Mouse (Mus musculus): Measurements from ENCODE around the gene Arntl. TPM values are rescaled to one million over a fixed set of nuclear protein-coding genes. Genes with fewer than 3 reads are reported as not detected.

The Arntl gene
- polyA plus RNA-seq, 1 experiment from 2014 or later = 9.0 TPM

DNA sequence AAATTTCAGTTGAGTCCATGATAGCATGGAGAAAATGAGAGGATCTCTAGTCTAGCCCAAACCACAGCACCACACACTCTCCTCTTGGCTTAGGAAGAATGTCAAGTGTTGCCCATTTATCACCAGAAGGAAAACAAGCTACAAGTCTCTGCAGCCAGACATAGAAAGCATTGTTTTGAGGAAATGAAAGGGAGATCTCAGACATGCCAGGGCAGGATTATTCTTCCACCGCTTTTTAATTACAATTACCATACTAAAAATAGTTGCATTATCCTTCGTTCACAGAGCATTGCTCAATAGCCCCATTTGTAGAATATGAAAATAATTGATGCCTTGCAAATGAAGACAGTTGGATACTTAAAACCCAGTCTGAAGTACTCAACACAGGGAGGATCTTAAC is 12.0 kb upstream of the Arntl start:
- 85% methylated on average over 2 of the region's 2 CpGs for WGBS
- Histone ChIP-seq H3K4me3 (ENCODE audit: low read depth, low read length) (no peak overlapping the region), H3K9ac (ENCODE audit: low read length) (no peak overlapping the region), H3K27ac (replicated peaks; ENCODE audit: low read depth, low read length) (no peak overlapping the region), H3K9me3 (ENCODE audit: control insufficient read depth, low read length) (no peaks in the 10 kb centered on the region), H3K36me3 (ENCODE audit: control insufficient read depth, insufficient read depth, low read length) (no peaks in the 10 kb centered on the region), H3K4me2 (ENCODE audit: low read depth, severe bottlenecking) (no peak overlapping the region), H3K27me3 (ENCODE audit: control insufficient read depth, insufficient read depth, low read length) (no peaks in the 10 kb centered on the region), H3K4me1 (ENCODE audit: control insufficient read depth, insufficient read depth, low read length) (peaks cover 3% of the 10 kb centered on the region; the same call in 1 of the 2 replicates)
- ATAC-seq (ENCODE audit: insufficient number of reproducible peaks, low FRiP score, low TSS enrichment, low read depth) (no peak), DNase-seq (ENCODE audit: low spot score) (no peak)

DNA sequence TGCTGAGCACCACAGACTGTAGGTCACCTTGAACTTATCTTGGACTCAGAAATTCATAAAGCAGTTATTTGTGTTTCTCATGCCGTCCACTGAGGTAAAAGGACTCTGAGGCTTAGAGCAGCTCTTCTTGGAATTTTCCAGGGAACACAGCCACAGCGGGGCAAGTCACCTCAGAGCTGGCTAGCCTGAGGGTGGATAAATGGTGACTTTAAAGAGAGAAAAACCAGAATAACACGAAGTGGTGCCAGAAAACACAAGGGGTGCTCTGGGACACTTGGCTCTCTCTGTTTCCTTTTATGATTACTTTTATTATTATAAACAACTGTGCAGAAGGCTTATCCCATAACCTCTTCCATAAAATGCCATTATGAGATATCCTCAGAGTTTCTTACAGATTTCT is 11.1 kb upstream of the Arntl start:
- Histone ChIP-seq H3K27me3 (ENCODE audit: control insufficient read depth, insufficient read depth, low read length) (no peaks in the 10 kb centered on the region), H3K4me1 (ENCODE audit: control insufficient read depth, insufficient read depth, low read length) (peaks cover 3% of the 10 kb centered on the region; the same call in 1 of the 2 replicates), H3K9me3 (ENCODE audit: control insufficient read depth, low read length) (no peaks in the 10 kb centered on the region), H3K9ac (ENCODE audit: low read length) (no peak overlapping the region), H3K27ac (replicated peaks; ENCODE audit: low read depth, low read length) (no peak overlapping the region), H3K4me3 (ENCODE audit: low read depth, low read length) (no peak overlapping the region), H3K36me3 (ENCODE audit: control insufficient read depth, insufficient read depth, low read length) (no peaks in the 10 kb centered on the region), H3K4me2 (ENCODE audit: low read depth, severe bottlenecking) (no peak overlapping the region)
- ATAC-seq (ENCODE audit: insufficient number of reproducible peaks, low FRiP score, low TSS enrichment, low read depth) (no peak), DNase-seq (ENCODE audit: low spot score) (no peak)
- 83% methylated on average over 3 of the region's 3 CpGs for WGBS

DNA sequence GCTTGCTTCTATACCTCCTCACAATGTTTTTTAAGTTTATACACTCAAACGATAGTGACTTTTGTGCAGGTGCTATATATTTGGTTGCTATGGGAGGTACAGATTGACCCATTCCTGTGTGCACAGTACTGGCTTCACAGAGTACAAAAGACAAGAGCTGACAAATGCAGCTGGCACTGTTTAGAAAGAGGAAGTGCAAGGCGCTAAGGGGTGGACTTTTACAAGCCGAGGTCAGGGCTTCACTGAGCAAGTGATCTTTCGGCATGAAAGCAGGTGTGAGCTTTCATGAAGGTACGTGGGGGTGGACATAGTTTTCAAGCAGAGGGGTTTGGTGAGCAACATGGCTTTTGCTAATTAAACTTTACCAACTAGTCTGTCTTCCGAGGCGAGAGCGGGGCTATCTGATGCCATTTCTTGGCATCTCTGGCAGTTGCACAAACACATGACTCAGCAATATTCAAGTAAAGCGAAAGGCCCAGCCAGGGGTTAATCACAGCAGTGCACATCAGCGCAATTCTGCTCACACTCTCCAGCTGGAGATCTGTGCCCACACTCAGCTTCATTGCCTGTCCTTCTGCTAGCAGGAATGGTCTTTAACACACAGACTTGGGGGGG is 10.0 kb upstream of the Arntl start:
- Histone ChIP-seq H3K27me3 (ENCODE audit: control insufficient read depth, insufficient read depth, low read length) (no peaks in the 10 kb centered on the region), H3K4me3 (ENCODE audit: low read depth, low read length) (no peak overlapping the region), H3K36me3 (ENCODE audit: control insufficient read depth, insufficient read depth, low read length) (no peaks in the 10 kb centered on the region), H3K4me1 (ENCODE audit: control insufficient read depth, insufficient read depth, low read length) (peaks cover 3% of the 10 kb centered on the region; the same call in 1 of the 2 replicates), H3K27ac (replicated peaks; ENCODE audit: low read depth, low read length) (no peak overlapping the region), H3K9ac (ENCODE audit: low read length) (no peak overlapping the region), H3K4me2 (ENCODE audit: low read depth, severe bottlenecking) (no peak overlapping the region), H3K9me3 (ENCODE audit: control insufficient read depth, low read length) (no peaks in the 10 kb centered on the region)
- peak; percentile 44 for DNase-seq (ENCODE audit: low spot score)
- no peak for ATAC-seq (ENCODE audit: insufficient number of reproducible peaks, low FRiP score, low TSS enrichment, low read depth)
- 26% methylated on average over 10 of the region's 10 CpGs for WGBS

DNA sequence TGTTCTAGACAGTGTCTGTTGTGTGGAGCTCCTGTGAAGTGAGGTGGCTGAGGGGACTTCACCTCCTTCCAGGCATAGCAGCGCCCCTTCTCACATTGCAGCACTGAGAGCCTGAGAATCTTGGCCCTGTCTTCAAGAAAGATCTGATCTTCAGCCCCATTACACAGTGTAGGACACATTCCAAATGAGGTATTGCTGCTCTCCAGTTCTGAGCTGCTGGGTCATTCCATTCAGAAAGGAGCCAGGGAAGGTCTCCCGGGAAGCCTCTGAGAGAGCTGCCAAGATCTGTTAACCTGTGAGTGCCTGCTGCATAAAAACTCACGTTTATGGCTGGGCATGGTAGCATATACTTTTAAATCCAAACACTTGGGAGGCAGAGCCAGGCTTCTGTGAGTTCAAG is 5.7 kb upstream of the Arntl start:
- WGBS = 60% methylated on average over 3 of the region's 3 CpGs
- H3K4me1 ChIP-seq (ENCODE audit: control insufficient read depth, insufficient read depth, low read length) = peaks cover 3% of the 10 kb centered on the region; the same call in 1 of the 2 replicates
- peaks cover 10% of the 10 kb centered on the region; the same call in 1 of the 2 replicates for H3K27me3 ChIP-seq (ENCODE audit: control insufficient read depth, insufficient read depth, low read length)
- DNase-seq (ENCODE audit: low spot score) (no peak), ATAC-seq (ENCODE audit: insufficient number of reproducible peaks, low FRiP score, low TSS enrichment, low read depth) (no peak)
- no peak overlapping the region for H3K4me2 ChIP-seq (ENCODE audit: low read depth, severe bottlenecking)
- no peak overlapping the region for H3K4me3 ChIP-seq (ENCODE audit: low read depth, low read length)
- no peak overlapping the region for H3K27ac ChIP-seq (replicated peaks; ENCODE audit: low read depth, low read length)
- H3K9ac ChIP-seq (ENCODE audit: low read length) = no peak overlapping the region
- no peaks in the 10 kb centered on the region for H3K9me3 ChIP-seq (ENCODE audit: control insufficient read depth, low read length)
- no peaks in the 10 kb centered on the region for H3K36me3 ChIP-seq (ENCODE audit: control insufficient read depth, insufficient read depth, low read length)

DNA sequence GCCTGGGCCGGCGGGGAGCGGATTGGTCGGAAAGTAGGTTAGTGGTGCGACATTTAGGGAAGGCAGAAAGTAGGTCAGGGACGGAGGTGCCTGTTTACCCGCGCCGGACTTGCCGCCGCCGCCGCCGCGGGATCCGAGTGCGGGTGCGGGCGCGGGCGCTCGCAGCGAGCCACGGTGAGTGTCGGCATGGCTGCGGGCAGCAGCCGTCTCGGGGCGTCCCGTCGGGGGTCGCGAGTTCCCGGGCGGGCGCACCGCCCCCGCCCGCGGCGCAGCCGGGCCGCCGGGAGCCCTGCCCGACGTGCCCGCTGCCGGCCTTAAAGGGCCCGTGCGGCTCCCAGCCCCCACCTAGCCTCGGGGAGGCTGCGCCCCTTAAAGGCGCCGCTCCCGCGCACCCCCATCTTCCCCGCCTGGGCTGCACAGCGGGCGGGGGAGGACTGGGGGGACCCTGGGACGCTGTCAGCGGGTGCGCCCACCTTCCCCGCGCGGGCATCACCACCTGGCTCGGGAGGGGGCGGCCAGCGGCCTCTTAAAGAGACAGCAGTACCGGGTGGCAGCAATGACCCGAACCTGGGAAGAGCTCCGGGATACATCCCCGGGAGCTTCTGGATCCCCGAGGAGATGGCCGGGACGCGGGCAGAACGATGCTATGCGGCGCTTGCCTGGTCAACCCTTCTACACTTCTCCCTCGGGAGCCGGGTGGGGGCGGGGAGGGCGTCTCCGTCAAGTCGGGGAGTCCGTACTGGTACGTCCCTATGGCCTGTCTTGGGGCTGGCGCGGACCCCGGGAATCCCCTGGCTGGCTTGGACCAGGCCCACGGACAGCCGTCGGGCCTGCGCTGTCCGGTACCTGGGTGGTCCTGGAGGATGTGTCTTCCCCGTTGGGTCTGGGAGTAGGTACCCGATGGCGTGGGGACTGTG is 464 bp downstream of the Arntl start:
- H3K4me2 ChIP-seq (ENCODE audit: low read depth, severe bottlenecking) = peak overlapping the region; percentile 83
- H3K9ac ChIP-seq (ENCODE audit: low read length) = peak overlapping the region; percentile 55
- H3K27me3 ChIP-seq (ENCODE audit: control insufficient read depth, insufficient read depth, low read length) = peaks cover 42% of the 10 kb centered on the region
- H3K36me3 ChIP-seq (ENCODE audit: control insufficient read depth, insufficient read depth, low read length) = no peaks in the 10 kb centered on the region
- H3K9me3 ChIP-seq (ENCODE audit: control insufficient read depth, low read length) = no peaks in the 10 kb centered on the region
- under 1% methylated on average over 67 of the region's 98 CpGs for WGBS
- H3K4me1 ChIP-seq (ENCODE audit: control insufficient read depth, insufficient read depth, low read length) = peaks cover 4% of the 10 kb centered on the region; the same call in 1 of the 2 replicates
- no peak overlapping the region; the same call in 1 of the 2 replicates for H3K27ac ChIP-seq (replicated peaks; ENCODE audit: low read depth, low read length)
- ATAC-seq (ENCODE audit: insufficient number of reproducible peaks, low FRiP score, low TSS enrichment, low read depth) = peak; percentile 44; the same call in 1 of the 2 replicates
- DNase-seq (ENCODE audit: low spot score) = peak; percentile 63
- H3K4me3 ChIP-seq (ENCODE audit: low read depth, low read length) = peak overlapping the region; percentile 73

DNA sequence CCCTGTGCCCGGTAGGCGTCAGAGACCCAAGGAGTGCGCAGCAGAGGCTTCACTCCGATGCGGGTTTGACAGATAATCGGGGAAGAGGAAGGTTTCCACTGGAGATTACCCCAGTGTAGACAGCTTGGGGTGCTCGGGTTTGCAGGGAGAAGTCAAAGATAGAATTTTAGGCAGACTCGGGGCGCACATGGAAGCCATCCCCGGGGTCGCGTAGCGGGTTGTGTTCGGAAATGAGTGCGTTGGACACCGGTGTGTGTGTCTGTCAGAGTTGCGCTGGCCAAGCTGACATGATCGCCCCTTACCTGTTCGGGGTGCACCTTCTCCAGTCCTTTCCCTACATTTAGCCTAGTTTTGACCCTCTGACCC is 1.1 kb downstream of the Arntl start:
- H3K27me3 ChIP-seq (ENCODE audit: control insufficient read depth, insufficient read depth, low read length) = peaks cover 42% of the 10 kb centered on the region
- no peak for ATAC-seq (ENCODE audit: insufficient number of reproducible peaks, low FRiP score, low TSS enrichment, low read depth)

DNA sequence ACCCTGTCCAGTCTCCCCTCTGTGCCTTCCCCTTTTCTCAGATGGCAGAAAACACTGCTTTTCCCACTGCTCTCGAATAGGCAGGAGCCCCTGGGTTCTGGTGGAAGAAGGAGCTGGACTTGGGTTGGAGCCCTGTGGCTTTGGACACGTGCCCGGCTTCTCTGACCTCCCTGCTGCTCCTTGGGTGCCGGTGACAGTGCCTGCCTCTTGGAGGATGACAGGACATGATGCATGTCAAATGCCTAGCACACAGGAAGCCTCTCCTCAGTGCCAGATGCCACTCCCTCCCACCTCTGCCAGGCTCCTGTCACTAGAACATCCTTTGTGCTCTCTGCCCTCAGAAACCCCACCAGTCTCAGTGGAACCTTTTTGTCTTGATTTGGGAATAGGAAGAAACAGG is 3.2 kb downstream of the Arntl start:
- no peak overlapping the region for H3K27ac ChIP-seq (replicated peaks; ENCODE audit: low read depth, low read length)
- no peak for ATAC-seq (ENCODE audit: insufficient number of reproducible peaks, low FRiP score, low TSS enrichment, low read depth)
- H3K9ac ChIP-seq (ENCODE audit: low read length) = no peak overlapping the region
- no peaks in the 10 kb centered on the region for H3K36me3 ChIP-seq (ENCODE audit: control insufficient read depth, insufficient read depth, low read length)
- no peak overlapping the region for H3K4me3 ChIP-seq (ENCODE audit: low read depth, low read length)
- H3K4me2 ChIP-seq (ENCODE audit: low read depth, severe bottlenecking) = no peak overlapping the region
- DNase-seq (ENCODE audit: low spot score) = no peak
- peaks cover 40% of the 10 kb centered on the region for H3K27me3 ChIP-seq (ENCODE audit: control insufficient read depth, insufficient read depth, low read length)
- H3K4me1 ChIP-seq (ENCODE audit: control insufficient read depth, insufficient read depth, low read length) = peaks cover 4% of the 10 kb centered on the region; the same call in 1 of the 2 replicates
- 56% methylated on average over 4 of the region's 4 CpGs for WGBS
- H3K9me3 ChIP-seq (ENCODE audit: control insufficient read depth, low read length) = no peaks in the 10 kb centered on the region

More for the DNA sequence above, 1.1 kb downstream of the Arntl start:
- DNase-seq (ENCODE audit: low spot score) = no peak
- no peaks in the 10 kb centered on the region for H3K9me3 ChIP-seq (ENCODE audit: control insufficient read depth, low read length)
- no peak overlapping the region; the same call in 1 of the 2 replicates for H3K9ac ChIP-seq (ENCODE audit: low read length)
- H3K4me2 ChIP-seq (ENCODE audit: low read depth, severe bottlenecking) = peak overlapping the region; percentile 83
- H3K4me1 ChIP-seq (ENCODE audit: control insufficient read depth, insufficient read depth, low read length) = peaks cover 4% of the 10 kb centered on the region; the same call in 1 of the 2 replicates
- H3K36me3 ChIP-seq (ENCODE audit: control insufficient read depth, insufficient read depth, low read length) = no peaks in the 10 kb centered on the region
- H3K27ac ChIP-seq (replicated peaks; ENCODE audit: low read depth, low read length) = no peak overlapping the region
- H3K4me3 ChIP-seq (ENCODE audit: low read depth, low read length) = peak overlapping the region; percentile 73
- 3% methylated on average over 19 of the region's 19 CpGs for WGBS

DNA sequence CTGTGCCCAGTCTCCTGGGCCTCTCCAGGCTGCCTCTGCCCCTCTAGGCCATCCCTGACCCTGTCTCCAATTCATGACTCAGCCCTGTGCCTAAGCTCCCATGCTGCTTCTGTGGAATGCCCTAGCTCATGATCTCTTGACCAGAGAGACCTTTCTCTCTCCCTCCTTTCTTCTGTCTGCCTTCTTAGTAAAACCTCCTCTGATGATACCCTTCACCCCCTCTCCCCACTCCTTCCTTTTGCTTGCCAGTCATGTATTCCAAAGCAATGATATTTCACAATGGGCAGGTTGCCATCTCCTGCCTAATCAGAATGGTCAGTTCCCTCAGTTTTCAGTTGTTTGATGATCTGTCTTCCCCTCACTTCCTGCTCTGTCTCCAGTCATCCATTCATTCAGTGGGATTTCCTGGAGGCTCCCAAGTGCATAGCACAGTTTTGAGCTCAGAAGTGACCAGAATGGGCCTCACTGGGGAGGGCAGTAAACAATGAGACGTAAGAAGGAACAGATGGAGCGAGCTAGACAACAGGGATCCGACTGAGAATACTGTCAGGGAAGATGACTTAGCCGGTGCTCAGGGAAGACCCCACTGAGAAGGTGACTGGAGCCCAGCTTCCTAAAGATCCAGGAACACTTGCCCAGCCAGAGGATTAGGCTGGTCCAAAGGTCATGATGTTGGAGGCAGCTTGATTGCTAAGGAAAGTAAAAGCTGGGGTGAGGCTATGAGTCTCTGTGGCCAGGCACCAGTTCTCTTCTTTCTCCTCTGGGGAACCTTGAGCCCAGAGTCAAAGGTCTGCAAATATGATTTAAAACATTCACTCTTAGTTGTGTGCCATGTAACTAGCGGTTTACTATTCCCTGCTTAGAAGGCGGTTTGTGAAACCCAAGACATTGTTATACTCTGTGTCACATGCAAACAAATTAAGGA is 7.2 kb downstream of the Arntl start:
- Histone ChIP-seq H3K4me2 (ENCODE audit: low read depth, severe bottlenecking) (no peak overlapping the region), H3K27me3 (ENCODE audit: control insufficient read depth, insufficient read depth, low read length) (peaks cover 15% of the 10 kb centered on the region), H3K9ac (ENCODE audit: low read length) (no peak overlapping the region), H3K4me3 (ENCODE audit: low read depth, low read length) (no peak overlapping the region), H3K4me1 (ENCODE audit: control insufficient read depth, insufficient read depth, low read length) (no peaks in the 10 kb centered on the region), H3K9me3 (ENCODE audit: control insufficient read depth, low read length) (no peaks in the 10 kb centered on the region), H3K27ac (replicated peaks; ENCODE audit: low read depth, low read length) (no peak overlapping the region), H3K36me3 (ENCODE audit: control insufficient read depth, insufficient read depth, low read length) (no peaks in the 10 kb centered on the region)
- no peak for DNase-seq (ENCODE audit: low spot score)
- WGBS = 58% methylated on average over 6 of the region's 6 CpGs
- ATAC-seq (ENCODE audit: insufficient number of reproducible peaks, low FRiP score, low TSS enrichment, low read depth) = no peak

Data from limb, embryonic 11.5 days (tissue).